Mouse (Mus musculus) left cerebral cortex, postnatal 25 days (tissue): ENCODE results near the gene Grm3. TPM values are rescaled to one million over a fixed set of nuclear protein-coding genes. Genes with fewer than 3 reads are reported as not detected.
A peak's percentile ranks its signal among the peaks of the same experiment; 100 is the strongest.

Experiments
- DNase-seq, 2 experiments: peaks; one replicate each; pipeline ENCODE4 v3.0.0; 2022; ENCODE audit warnings: low spot score in 2 of 2, mixed read lengths in 1 of 2
- intact Hi-C: fragments of 180-260 bp; cut with DNase I; formaldehyde crosslinking; loops from one replicate; pipeline ENCODE4 v1.15.1; 2025
- total RNA-seq, 2 experiments: library from RNA; stranded (reverse); gene quantifications; 2 replicates each; pipeline ENCODE4 v1.2.3; 2021

Gene Grm3
- total RNA-seq, 2 experiments from 2014 or later, result 131 to 135 TPM

GRCm38 (mm10) chr5:9638612-9639011 lies 86.4 kb downstream of the Grm3 start:
- intact Hi-C loops, result no loop called here
- peak in 1 of 2 experiments; percentile 50 for DNase-seq

DNA sequence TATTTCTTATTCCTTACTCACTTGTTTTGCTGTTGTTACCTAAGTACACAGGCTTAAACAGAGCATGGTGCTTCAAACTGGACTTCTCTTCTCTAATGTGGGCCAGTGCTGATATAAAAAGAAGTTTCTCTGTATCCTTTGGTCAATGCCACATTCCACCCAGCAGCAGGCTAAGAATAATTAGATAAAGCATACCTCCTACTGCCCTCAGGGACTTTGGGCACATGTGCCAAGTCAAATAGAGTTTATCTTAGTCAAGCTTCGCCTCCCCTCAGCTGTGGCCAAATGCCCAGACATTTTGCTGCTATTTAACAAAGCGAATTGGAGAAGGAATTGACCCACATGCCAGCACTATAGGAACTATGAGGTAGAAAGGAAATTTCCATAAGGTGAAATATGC lies 97.8 kb downstream of the Grm3 start:
- intact Hi-C loops, result no loop called here
- DNase-seq, result no peak

DNA sequence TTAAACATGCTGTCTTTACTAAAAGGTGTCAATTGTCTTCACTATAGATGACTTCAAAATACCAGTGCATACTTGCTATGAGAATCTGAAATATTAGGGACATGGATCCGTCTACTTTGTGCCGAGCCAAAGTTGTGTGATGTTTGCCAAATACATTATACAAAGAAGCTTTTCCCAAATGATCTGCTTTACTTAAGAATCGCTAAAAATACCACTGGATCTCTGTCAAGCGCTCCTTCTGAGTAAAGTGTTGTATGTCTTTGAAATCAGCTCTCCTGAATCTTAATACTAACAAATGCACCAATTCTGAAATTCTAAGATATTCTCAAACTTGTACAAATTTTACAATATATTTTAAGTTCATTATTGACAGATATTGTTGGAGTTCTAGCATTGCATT lies 100.6 kb downstream of the Grm3 start:
- DNase-seq, result peak in 1 of 2 experiments; percentile 45
- intact Hi-C loops, result no loop called here

DNA sequence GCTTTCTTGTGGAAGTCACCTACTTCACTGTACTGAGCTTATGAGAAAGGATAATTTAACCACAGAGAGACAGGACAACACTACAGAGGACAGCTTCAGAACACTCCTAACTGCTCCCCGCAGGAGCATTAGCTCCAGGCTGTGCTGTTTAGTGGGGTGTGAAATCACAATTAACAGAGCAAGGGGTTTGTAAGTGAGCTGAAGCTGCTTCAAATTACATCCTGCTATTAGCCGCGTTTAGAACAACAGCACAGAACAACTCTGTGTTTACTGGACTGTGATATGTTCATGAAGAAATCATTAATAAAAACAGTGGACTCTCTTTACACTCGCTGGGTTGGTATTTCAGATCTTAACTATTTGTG lies 101.9 kb downstream of the Grm3 start:
- DNase-seq, result no peak
- intact Hi-C loops, result no loop called here

DNA sequence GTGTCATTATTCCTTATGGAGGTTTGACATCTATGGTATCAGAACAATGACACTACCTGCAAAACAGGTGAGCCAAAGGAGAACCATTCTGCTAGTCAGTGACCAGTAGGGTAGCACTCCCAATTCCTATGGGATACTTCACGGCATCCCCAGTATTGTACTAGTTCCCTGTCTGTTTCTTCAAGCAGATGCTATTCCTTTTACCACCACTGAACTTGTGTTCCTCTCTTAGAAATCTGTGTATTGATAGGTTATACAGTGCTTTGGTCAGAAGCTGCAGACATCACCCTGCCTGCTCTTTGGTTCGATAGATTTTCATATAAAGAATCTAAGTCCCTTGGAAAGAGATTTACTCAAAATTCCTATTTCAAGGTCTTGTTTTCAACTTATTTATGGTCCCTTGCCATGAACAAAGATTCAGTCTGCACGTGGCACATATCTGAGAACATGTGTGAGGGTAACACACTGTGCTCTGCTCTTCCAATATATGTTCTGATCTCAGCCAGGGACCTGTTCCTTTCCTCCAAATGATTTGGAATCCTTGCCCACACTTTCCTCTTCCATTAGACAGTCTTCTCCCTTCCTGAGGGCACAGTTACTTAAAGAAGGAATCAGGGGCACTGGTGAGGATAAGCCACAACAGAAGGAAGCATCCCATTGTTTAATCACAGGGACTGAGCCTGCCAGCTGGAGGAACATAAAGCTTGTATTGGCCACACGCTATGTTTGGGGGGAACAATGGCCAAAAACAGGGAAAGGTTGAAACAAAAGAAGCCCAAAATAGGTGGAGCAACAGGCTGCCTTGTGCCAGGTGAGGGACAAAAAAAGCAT lies 102.5 kb downstream of the Grm3 start:
- intact Hi-C loops, result no loop called here
- no peak for DNase-seq

DNA sequence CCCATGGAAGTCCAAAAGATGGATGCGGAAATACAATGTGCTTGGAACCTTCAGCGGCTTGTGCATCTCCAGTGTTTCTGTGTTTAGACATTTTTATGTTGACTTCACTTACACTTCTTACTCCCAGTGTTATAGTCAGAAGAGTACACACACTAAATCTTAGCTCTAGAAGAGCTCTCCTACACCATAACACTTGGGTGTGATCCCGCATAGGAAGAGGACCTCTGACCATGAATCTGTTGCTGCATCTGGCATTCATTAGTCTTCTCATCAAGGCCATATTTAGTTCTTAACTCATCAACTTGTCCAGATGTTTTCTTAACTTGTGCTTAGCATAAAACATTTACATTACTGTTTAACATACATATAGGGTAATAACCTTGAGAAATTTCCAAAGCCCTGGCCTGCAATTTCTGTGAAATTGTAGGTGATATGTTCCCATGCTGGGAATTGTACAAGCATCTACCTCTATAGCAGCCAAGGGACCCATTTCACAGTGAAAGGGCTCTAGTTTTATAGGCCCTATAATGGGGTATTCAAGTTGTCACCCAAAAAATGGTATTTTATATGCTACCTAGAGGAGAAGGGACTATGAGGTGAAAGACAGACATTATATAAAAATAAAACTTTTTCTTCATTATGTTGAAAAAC lies 103.4 kb downstream of the Grm3 start:
- intact Hi-C loops, result no loop called here
- DNase-seq, result no peak

- DNase-seq, result peak; percentile 26 to 68
- intact Hi-C loops, result loop anchor here (2.0 kb wide), 1 partner anchor 84 kb away; no protein-coding TSS in a partner anchor
Measured at GRCm38 (mm10) chr5:9579021-9579420, 145.9 kb downstream of the Grm3 start.

GRCm38 (mm10) chr5:9578571-9578970 lies 146.4 kb downstream of the Grm3 start:
- peak in 1 of 2 experiments; percentile 52 for DNase-seq
- intact Hi-C loops, result loop anchor here (2.0 kb wide), 1 partner anchor 84 kb away; no protein-coding TSS in a partner anchor

GRCm38 (mm10) chr5:9570946-9571345 lies 154.0 kb downstream of the Grm3 start:
- peak; percentile 39 to 90 for DNase-seq
- intact Hi-C loops, result loop anchor here (2.0 kb wide), 1 partner anchor 92 kb away; no protein-coding TSS in a partner anchor

- peak in 1 of 2 experiments; percentile 77 for DNase-seq
- intact Hi-C loops, result no loop called here
Measured at GRCm38 (mm10) chr5:9557706-9558105, 167.3 kb downstream of the Grm3 start.

DNA sequence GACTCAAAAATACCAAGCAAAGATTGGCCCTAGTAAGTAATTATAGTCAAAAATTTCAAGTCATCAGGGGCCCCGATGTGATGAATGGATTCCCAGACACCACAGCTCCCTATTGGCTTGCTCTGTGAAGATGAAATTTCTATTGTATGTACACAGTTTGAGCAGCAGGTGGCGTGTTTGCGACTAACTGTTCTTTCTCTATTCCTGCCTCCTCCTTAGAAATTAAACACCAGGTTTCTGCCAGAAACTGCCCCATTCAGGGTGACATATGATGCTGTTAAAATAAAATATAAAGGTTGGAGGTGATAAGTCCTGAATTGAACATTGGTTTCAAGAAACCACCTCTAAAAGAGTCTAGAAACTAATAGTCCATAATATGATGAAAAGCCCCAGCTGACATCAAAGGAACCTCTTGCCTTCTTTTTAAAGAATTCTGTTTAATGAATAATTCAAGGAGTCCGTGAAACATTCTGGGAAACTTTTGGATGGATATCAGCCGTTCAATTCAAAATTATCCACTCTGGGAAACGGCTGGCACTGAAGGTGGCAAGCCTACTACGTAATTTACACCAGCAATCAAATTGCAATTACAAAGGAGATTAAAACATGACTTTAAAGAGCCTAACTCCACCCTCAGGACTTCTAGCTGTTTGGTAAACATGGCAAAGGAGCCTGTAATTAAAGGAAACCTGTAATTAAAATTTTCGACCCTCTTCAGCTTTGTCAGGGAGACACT lies 184.0 kb downstream of the Grm3 start:
- intact Hi-C loops, result no loop called here
- peak; percentile 60 to 76 for DNase-seq

- intact Hi-C loops, result no loop called here
- DNase-seq, result peak; percentile 13 to 74
Measured at GRCm38 (mm10) chr5:9525507-9525906, 199.5 kb downstream of the Grm3 start.

DNA sequence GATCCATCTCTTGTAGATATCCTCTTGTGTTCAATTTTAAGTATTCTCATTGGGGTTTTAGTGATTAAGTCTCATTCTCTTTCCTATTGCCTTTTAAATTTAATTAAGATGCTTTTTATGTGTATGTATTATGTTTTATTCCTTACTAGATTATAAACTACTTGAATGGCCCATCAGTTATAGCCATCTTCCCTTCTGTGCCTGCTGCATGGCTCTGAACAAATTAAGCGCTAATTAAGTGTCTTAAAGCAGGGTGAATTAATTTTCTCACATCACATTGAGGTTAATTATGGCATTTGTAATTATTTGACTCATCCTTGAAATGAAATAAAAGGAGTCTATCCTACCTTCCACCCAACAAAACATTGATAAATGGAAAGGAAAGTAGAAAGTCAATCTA lies 213.9 kb downstream of the Grm3 start:
- DNase-seq, result no peak
- intact Hi-C loops, result no loop called here

GRCm38 (mm10) chr5:9497235-9497634 lies 227.7 kb downstream of the Grm3 start:
- intact Hi-C loops, result no loop called here

DNA sequence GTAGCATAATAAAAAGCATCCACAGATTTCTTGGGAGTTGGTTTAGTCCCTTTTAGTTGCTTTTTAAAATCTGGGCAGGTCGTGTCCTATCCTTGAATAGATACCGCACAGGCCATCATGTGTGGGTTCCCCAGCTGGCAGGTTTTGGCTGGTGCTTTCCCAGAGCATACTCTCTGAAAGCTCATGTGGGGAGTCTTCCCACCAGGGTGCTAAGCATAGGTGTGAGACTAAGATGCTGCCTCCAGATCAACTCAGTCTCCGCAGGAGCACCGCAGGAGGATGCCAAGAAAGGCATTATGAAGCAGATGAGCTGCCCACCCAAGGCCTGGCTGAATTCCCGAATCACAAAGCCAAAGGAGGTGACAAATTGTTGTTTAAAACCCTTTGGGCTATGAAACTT lies 229.5 kb downstream of the Grm3 start:
- DNase-seq, result peak; percentile 53 to 94
- intact Hi-C loops, result loop anchor here (2.0 kb wide), 1 partner anchor 83 kb away; no protein-coding TSS in a partner anchor

More at GRCm38 (mm10) chr5:9497235-9497634, 227.7 kb downstream of the Grm3 start:
- DNase-seq, result no peak

GRCm38 (mm10) chr5:9477587-9477986 lies 247.4 kb downstream of the Grm3 start:
- intact Hi-C loops, result no loop called here
- DNase-seq, result no peak

DNA sequence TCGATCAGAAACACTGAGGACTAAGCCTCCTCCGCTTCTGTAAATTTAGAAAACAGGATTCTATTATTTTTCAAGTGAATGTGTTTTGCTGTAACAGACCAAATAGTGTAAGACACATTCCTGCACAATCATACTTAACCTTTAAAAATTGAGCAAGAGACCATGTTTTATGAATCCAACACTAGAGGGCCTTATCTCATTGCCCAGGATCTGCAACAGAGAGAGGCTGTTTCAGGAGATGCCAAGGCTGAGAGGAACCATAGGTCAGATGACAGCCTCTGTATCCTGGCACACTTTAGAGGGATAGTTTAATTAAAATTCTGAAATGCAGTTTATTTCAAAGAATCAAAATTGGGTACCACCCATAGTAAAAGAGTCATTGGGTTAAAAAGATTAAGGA lies 271.7 kb downstream of the Grm3 start:
- intact Hi-C loops, result no loop called here
- peak in 1 of 2 experiments; percentile 20 for DNase-seq

DNA sequence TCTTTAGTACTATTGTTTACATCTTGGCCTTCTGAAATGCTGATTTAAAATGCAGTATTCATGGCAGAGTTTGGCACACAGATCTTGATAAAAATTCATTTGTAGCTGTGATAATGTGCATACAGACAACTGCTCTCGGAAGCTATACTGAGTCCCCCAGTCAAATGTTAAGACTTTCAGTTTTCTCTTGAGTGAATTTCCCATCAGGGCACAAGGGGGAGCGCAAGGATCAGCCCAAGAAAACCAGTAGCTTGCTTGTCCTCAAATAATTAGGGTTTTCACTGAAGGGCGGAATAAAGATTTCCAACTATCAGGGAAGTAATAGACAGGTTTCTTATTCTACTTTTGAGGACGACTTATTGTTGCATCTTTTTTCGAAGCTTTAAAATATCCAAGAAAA lies 275.4 kb downstream of the Grm3 start:
- intact Hi-C loops, result loop anchor here (2.0 kb wide), 1 partner anchor 1183 kb away; no protein-coding TSS in a partner anchor

DNA sequence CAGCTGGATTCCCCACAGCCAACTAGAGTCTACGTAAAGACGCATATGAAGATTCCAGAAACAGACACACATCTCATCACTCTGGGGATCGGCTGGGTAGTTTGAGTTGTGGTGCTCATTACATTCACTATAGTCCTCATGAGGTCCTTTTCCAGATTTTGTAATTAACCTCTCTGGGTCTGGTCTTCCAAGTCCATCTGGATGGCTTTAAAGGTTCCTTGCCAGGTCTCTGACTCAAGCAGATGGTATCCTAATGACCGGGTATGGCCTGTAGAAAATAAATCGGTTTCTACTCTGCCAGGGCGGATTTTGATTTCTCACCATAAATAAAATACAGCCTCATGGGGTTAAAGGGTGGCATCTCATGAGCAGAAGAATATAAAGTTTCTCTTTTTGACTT lies 276.0 kb downstream of the Grm3 start:
- DNase-seq, result no peak
- intact Hi-C loops, result loop anchor here (2.0 kb wide), 1 partner anchor 1184 kb away; no protein-coding TSS in a partner anchor

More for the DNA sequence above, 275.4 kb downstream of the Grm3 start:
- peak; percentile 40 to 75 for DNase-seq

DNA sequence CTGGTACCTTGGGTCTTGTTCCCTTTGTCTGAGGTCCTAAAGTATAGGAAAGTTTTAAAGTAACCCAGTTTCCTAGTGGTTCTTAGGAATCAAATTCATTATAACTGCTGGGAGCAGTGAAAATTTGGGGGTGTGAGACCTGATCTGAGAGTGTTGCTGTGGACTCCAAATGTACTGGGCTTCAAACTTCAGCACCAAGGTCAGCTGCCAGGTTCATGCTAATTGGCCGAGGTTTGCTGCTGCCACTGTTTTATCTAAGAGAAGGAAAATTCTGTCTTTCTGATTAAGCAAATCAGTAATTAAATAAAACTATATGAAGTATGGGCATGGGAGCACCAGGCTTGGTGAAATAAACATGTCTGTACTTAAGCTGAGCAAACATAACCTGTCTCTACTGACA lies 278.8 kb downstream of the Grm3 start:
- no peak for DNase-seq
- intact Hi-C loops, result no loop called here
